Mouse (Mus musculus) kidney, adult 2 months (tissue): ENCODE measurements around the gene Pdzd2.

Source experiments
- CTCF ChIP-seq: fragments of 200-500 bp; conservative IDR thresholded peaks from 2 replicates; pipeline ENCODE4 v1.5.1; 2011; ENCODE audit warnings: low read depth, mild to moderate bottlenecking, control low read depth, low read length, moderate library complexity, mixed read lengths; ENCODE audit not compliant: insufficient read depth, insufficient read length
- POLR2A ChIP-seq: fragments of 200-500 bp; IDR thresholded peaks from one replicate; pipeline ENCODE4 v1.6.1; 2011; ENCODE audit warnings: low read depth, low read length, control low read depth

DNA sequence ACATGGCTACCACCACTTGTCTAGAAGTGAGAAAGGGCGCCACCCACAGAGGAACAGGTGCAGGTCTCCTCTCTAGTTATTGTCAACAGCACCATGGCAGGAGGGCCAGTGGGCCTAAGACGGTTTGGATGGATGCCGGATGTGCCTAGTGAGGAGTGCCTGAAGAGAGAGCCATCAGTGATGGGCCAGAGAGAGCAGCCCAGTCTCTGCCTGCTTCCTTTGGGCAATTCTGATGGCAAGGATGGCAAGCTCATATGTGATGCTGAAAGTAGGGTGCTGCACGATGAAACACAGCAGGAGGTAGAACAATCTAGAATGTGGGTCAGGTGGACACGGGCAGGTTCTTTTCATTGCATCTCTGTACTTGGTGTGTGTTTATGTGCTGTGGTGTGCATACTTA lies 117.0 kb downstream of the Pdzd2 start:
- TF ChIP-seq POLR2A (no peak), CTCF (no peak)
